In the genomic region with DNA sequence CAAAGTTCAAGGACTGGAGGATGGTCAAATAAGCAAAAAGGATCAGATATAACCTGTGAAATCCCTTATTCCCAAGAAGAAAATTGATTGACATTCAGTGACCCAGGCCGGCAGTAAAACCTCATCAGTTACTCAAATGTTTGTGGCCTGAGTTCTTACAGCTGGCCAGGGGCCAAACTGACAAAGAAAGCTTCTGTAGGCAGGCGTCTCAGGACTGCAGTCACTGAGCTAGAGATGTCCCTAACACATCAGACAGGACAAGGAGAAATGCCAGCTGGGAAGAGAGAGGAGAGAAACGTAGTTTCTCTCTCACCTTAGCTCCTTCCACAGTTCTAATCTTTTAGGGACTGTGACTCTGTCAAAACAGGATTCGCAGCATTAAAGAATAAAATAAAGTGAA, we compare ENCODE assay signal across 19 mouse cellular contexts.
DNase-seq lines count a peak whose midpoint lies in the region; ATAC-seq and TF ChIP-seq lines count a peak whose summit lies in the region.
"Had no signal": no experiment of that assay in that cellular context is flagged by ENCODE, and none has a peak within 500 bp of the region (broad histone marks: within the 10 kb centered on the region; RNA-seq: fewer than 3 reads in every experiment).

No protein-coding gene starts in this region.

- H3K27me3 ChIP-seq in kidney, postnatal 0 days (ENCODE audit: insufficient read depth, low read length): no peaks in the 10 kb centered on the region
- H3K27me3 ChIP-seq in lung, embryonic 16.5 days (ENCODE audit: control insufficient read depth, insufficient read depth, low read depth, low read length): no peaks in the 10 kb centered on the region
- no peaks in the 10 kb centered on the region for H3K27me3 ChIP-seq in midbrain, embryonic 11.5 days (ENCODE audit: control insufficient read depth, insufficient read depth, low read length)
- H3K27me3 ChIP-seq: embryonic facial prominence, embryonic 12.5 days; forebrain, embryonic 15.5 days; hindbrain, embryonic 12.5 days had no signal

- no peak overlapping the region for H3K4me3 ChIP-seq in kidney, postnatal 0 days (replicated peaks; ENCODE audit: low read depth, low read length)
- no peak overlapping the region for H3K4me3 ChIP-seq in lung, embryonic 16.5 days (ENCODE audit: low read length)
- H3K4me3 ChIP-seq in midbrain, embryonic 11.5 days (ENCODE audit: low read depth, low read length): no peak overlapping the region
- H3K4me3 ChIP-seq: embryonic facial prominence, embryonic 12.5 days; forebrain, embryonic 15.5 days; heart, embryonic 10.5 days; hindbrain, embryonic 12.5 days had no signal

- H3K4me2 ChIP-seq in kidney, postnatal 0 days (ENCODE audit: low read length): no peak overlapping the region
- no peak overlapping the region for H3K4me2 ChIP-seq in lung, embryonic 16.5 days (ENCODE audit: low read depth, low read length)
- H3K4me2 ChIP-seq in midbrain, embryonic 11.5 days: no peak overlapping the region
- H3K4me2 ChIP-seq: embryonic facial prominence, embryonic 12.5 days; forebrain, embryonic 15.5 days; hindbrain, embryonic 12.5 days had no signal

- H3K27ac ChIP-seq in kidney, postnatal 0 days: no peak overlapping the region
- no peak overlapping the region for H3K27ac ChIP-seq in lung, embryonic 16.5 days (ENCODE audit: low read length)
- H3K27ac ChIP-seq in midbrain, embryonic 11.5 days (ENCODE audit: low read depth, low read length): no peak overlapping the region
- H3K27ac ChIP-seq: embryonic facial prominence, embryonic 12.5 days; forebrain, embryonic 15.5 days; heart, embryonic 10.5 days; hindbrain, embryonic 12.5 days; hindbrain, postnatal 0 days had no signal

- no peak for TF ChIP-seq CTCF in kidney, postnatal 0 days (IDR thresholded peaks at IDR 0.05; ENCODE audit: low read depth)

- peak; percentile 4 for DNase-seq in kidney, postnatal 0 days (ENCODE audit: low spot score)
- no peak for DNase-seq in kidney, adult 11 months
- no peak for DNase-seq in lung, postnatal 25 days (ENCODE audit: low spot score)
- DNase-seq in embryo, embryonic 10.5 days (ENCODE audit: low spot score): peak; percentile 9
- no peak for DNase-seq in adrenal gland, adult 18-20 months (ENCODE audit: low spot score in 2 of 2)
- no peak for DNase-seq in midbrain, embryonic 11.5 days (ENCODE audit: low spot score, missing footprints)
- DNase-seq: adrenal gland, adult 8-10 months; adrenal gland, postnatal 36 days; cerebellum, adult 11 months; cerebellum, adult 8-10 months; gastrocnemius, postnatal 10 days; heart, adult 18-20 months; heart, postnatal 4 days had no signal

- H3K36me3 ChIP-seq in kidney, postnatal 0 days (ENCODE audit: insufficient read depth, low read length): no peaks in the 10 kb centered on the region
- no peaks in the 10 kb centered on the region for H3K36me3 ChIP-seq in lung, embryonic 16.5 days (ENCODE audit: control insufficient read depth, insufficient read depth, low read length)
- H3K36me3 ChIP-seq in midbrain, embryonic 11.5 days (ENCODE audit: control insufficient read depth, insufficient read depth, low read length): no peaks in the 10 kb centered on the region
- H3K36me3 ChIP-seq: embryonic facial prominence, embryonic 12.5 days; forebrain, embryonic 15.5 days; heart, embryonic 10.5 days; hindbrain, embryonic 12.5 days had no signal

- no peaks in the 10 kb centered on the region for H3K4me1 ChIP-seq in kidney, postnatal 0 days (replicated peaks; ENCODE audit: insufficient read depth, low read length)
- H3K4me1 ChIP-seq in lung, embryonic 16.5 days (replicated peaks; ENCODE audit: control insufficient read depth, insufficient read depth, low read length): peaks cover 5% of the 10 kb centered on the region; the same call in 1 of the 2 replicates
- H3K4me1 ChIP-seq in midbrain, embryonic 11.5 days (ENCODE audit: control insufficient read depth, insufficient read depth, low read length): no peaks in the 10 kb centered on the region
- H3K4me1 ChIP-seq: embryonic facial prominence, embryonic 12.5 days; forebrain, embryonic 15.5 days; heart, embryonic 10.5 days; hindbrain, embryonic 12.5 days had no signal

- ATAC-seq in kidney, postnatal 0 days (replicated peaks; ENCODE audit: low FRiP score, low read depth): no peak
- peak; percentile 47; the same call in 1 of the 2 replicates for ATAC-seq in lung, embryonic 16.5 days (ENCODE audit: low read depth)
- ATAC-seq in midbrain, embryonic 11.5 days (ENCODE audit: low FRiP score): no peak
- ATAC-seq: forebrain, embryonic 15.5 days; hindbrain, postnatal 0 days had no signal

- H3K9ac ChIP-seq in kidney, postnatal 0 days (ENCODE audit: low read depth, low read length): no peak overlapping the region
- H3K9ac ChIP-seq in lung, embryonic 16.5 days (ENCODE audit: low read length): no peak overlapping the region
- no peak overlapping the region for H3K9ac ChIP-seq in midbrain, embryonic 11.5 days (ENCODE audit: low read length)
- H3K9ac ChIP-seq: embryonic facial prominence, embryonic 12.5 days; forebrain, embryonic 15.5 days; hindbrain, embryonic 12.5 days had no signal

- H3K9me3 ChIP-seq in kidney, postnatal 0 days (replicated peaks; ENCODE audit: low read length): no peaks in the 10 kb centered on the region
- no peaks in the 10 kb centered on the region for H3K9me3 ChIP-seq in lung, embryonic 16.5 days (ENCODE audit: control insufficient read depth, low read length)
- H3K9me3 ChIP-seq in midbrain, embryonic 11.5 days (ENCODE audit: control insufficient read depth, low read length): no peaks in the 10 kb centered on the region
- H3K9me3 ChIP-seq: embryonic facial prominence, embryonic 12.5 days; forebrain, embryonic 15.5 days; heart, embryonic 10.5 days; hindbrain, embryonic 12.5 days had no signal

- 29% methylated on average over 4 of the region's 4 CpGs for WGBS in kidney, postnatal 0 days
- WGBS in lung, embryonic 16.5 days: 29% methylated on average over 4 of the region's 4 CpGs
- WGBS in midbrain, embryonic 11.5 days: 71% methylated on average over 4 of the region's 4 CpGs

Comparison
In these comparisons a context has a peak if more than half of its experiments do, and no peak if none do; other contexts are left out.
1. DNase-seq: peak in kidney, postnatal 0 days (single experiment) and embryo, embryonic 10.5 days (single experiment); none in kidney, adult 11 months (single experiment), lung, postnatal 25 days (single experiment), adrenal gland, adult 18-20 months (0 of 2) and midbrain, embryonic 11.5 days (single experiment).